Mouse (Mus musculus) layer of hippocampus, postnatal 10 days (tissue): ENCODE measurements around the gene Narf. TPM values are rescaled to one million over a fixed set of nuclear protein-coding genes. Genes with fewer than 3 reads are reported as not detected.

Source experiments
- DNase-seq, 2 experiments: peaks; one replicate each; pipeline ENCODE4 v3.0.0; 2021; ENCODE audit warnings: low spot score in 2 of 2
- total RNA-seq, 2 experiments: library from RNA; stranded (reverse); gene quantifications; 2 replicates each; pipeline ENCODE4 v1.2.3; 2021

The Narf gene
- total RNA-seq, 2 experiments from 2014 or later = 58.2 to 71.4 TPM

- peak; percentile 38 to 49 for DNase-seq
These were observed 1.4 kb upstream of the Narf start for GRCm38 (mm10) chr11:121235475-121236238.

- no peak for DNase-seq
These were observed 484 bp downstream of the Narf start for GRCm38 (mm10) chr11:121237345-121238128.

GRCm38 (mm10) chr11:121239669-121240068 lies 2.6 kb downstream of the Narf start:
- no peak for DNase-seq

GRCm38 (mm10) chr11:121250196-121250595 lies 13.1 kb downstream of the Narf start:
- no peak for DNase-seq

- peak; percentile 90 to 96 for DNase-seq
These were observed 22.4 kb downstream of the Narf start, which contains the start of gene Foxk2 for GRCm38 (mm10) chr11:121259160-121260100. Foxk2 (plus strand) TSS chr11:121259990.

GRCm38 (mm10) chr11:121260211-121260906 lies 23.3 kb downstream of the Narf start:
- peak; percentile 43 to 51 for DNase-seq

- no peak for DNase-seq
These were observed 24.0 kb downstream of the Narf start for GRCm38 (mm10) chr11:121261074-121261473.

- no peak for DNase-seq
These were observed 40.5 kb downstream of the Narf start for GRCm38 (mm10) chr11:121277516-121277915.

- no peak for DNase-seq
These were observed 41.0 kb downstream of the Narf start for GRCm38 (mm10) chr11:121278011-121278410.

- no peak for DNase-seq
These were observed 45.9 kb downstream of the Narf start for GRCm38 (mm10) chr11:121282911-121283310.

- no peak for DNase-seq
These were observed 52.8 kb downstream of the Narf start for GRCm38 (mm10) chr11:121289859-121290258.

- DNase-seq = no peak
These were observed 57.7 kb downstream of the Narf start for GRCm38 (mm10) chr11:121294771-121295170.

GRCm38 (mm10) chr11:121298493-121298892 lies 61.4 kb downstream of the Narf start:
- no peak for DNase-seq

GRCm38 (mm10) chr11:121300265-121300664 lies 63.2 kb downstream of the Narf start:
- no peak for DNase-seq

- DNase-seq = no peak
These were observed 68.3 kb downstream of the Narf start for GRCm38 (mm10) chr11:121305371-121305770.

Other genes with a start within 250 kb of the Narf start
- gene Csnk1d, start 245.9 kb upstream of the Narf start, total RNA-seq = 100 to 1,000 TPM; 115 TPM
- gene Cd7, start 197.8 kb upstream of the Narf start, total RNA-seq = not detected
- not detected for gene Sectm1b, start 173.7 kb upstream of the Narf start, total RNA-seq
- not detected for gene Sectm1a, start 156.0 kb upstream of the Narf start, total RNA-seq
- gene Tex19.2, start 118.6 kb upstream of the Narf start, total RNA-seq = not detected
- gene Tex19.1, start 91.1 kb upstream of the Narf start, total RNA-seq = not detected
- gene Uts2r, start 77.0 kb upstream of the Narf start, total RNA-seq = under 1 TPM; 0.41 to 0.45 TPM
- 10 to 100 TPM; 38.7 to 41.1 TPM for gene Hexdc, start 32.8 kb upstream of the Narf start, total RNA-seq
- 1 to 10 TPM; 7.4 to 9.5 TPM for gene Ogfod3, start 32.5 kb upstream of the Narf start, total RNA-seq
- gene Cybc1, start 7.9 kb upstream of the Narf start, total RNA-seq = 10 to 100 TPM; 30.6 to 31.7 TPM
- gene Foxk2, start 22.7 kb downstream of the Narf start, total RNA-seq = 100 to 1,000 TPM in 1 of 2 experiments, 10 to 100 TPM in 1; 93.6 to 102 TPM
- 10 to 100 TPM; 53.7 to 64.0 TPM for gene Wdr45b, start 117.2 kb downstream of the Narf start, total RNA-seq
- gene Rab40b, start 151.0 kb downstream of the Narf start, total RNA-seq = 10 to 100 TPM; 40.6 to 44.8 TPM
- 10 to 100 TPM; 29.9 to 32.0 TPM for gene Fn3krp, start 184.1 kb downstream of the Narf start, total RNA-seq
- 10 to 100 TPM; 12.2 to 16.4 TPM for gene Fn3k, start 197.7 kb downstream of the Narf start, total RNA-seq
- gene Tbcd, start 214.7 kb downstream of the Narf start, total RNA-seq = 10 to 100 TPM; 60.4 to 65.8 TPM